Mouse (Mus musculus) layer of hippocampus, adult 9-10 months (tissue): ENCODE data around the gene Eef2kmt.
"Not testable (repeated sequence)": the region's sequence is repeated elsewhere in the genome, so short reads cannot be mapped to it uniquely, and the experiment has no call there.

ENCODE experiments used
- DNase-seq: peaks from one replicate; pipeline ENCODE4 v3.0.0; 2022; ENCODE audit warnings: low spot score

The Eef2kmt gene

DNA sequence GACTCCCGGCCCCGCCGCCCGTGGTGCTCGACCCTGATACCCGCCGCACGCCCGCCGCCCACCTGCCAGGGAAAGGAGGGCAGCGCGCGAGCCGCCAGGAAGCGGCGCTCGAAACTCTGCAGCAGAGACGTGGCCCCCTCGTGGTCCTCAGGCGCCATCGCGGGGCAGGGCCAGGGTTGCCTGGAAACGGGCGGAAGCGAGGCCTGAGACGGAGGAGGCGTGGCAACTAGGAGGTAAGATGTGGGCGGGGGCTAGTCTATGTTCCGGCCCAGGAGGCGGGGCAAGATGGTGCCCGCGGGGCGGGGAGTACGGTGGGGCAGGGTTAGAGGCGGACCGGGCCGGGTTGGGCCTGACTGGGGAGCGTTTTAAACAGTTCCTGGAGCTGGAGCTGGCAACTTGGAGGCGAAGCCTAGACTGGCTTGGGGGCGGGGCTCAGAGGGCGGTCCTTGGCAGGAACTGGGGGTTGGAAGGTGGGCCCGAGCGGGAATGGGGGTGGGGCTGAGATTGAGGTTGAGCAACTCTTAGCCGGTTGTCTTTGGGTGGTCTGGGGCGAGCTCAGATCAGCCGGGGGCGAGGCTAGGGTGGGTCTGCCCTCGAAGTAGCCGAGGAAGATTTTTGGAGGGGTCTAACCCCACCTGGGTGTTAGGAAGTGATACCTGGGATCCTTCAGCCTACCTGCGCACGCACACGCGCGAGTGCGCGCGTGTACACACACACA, at the start of gene Eef2kmt:
Eef2kmt (minus strand) TSS at position 205 of the 718 bp plus-strand sequence.
- peak; percentile 96 for DNase-seq

GRCm38 (mm10) chr16:5295238-5295637, 39.5 kb upstream of the Eef2kmt start:
- DNase-seq: no peak

- no peak for DNase-seq
These were observed 29.6 kb upstream of the Eef2kmt start for GRCm38 (mm10) chr16:5285376-5285775.

GRCm38 (mm10) chr16:5282686-5283085, 26.9 kb upstream of the Eef2kmt start:
- no peak for DNase-seq

DNA sequence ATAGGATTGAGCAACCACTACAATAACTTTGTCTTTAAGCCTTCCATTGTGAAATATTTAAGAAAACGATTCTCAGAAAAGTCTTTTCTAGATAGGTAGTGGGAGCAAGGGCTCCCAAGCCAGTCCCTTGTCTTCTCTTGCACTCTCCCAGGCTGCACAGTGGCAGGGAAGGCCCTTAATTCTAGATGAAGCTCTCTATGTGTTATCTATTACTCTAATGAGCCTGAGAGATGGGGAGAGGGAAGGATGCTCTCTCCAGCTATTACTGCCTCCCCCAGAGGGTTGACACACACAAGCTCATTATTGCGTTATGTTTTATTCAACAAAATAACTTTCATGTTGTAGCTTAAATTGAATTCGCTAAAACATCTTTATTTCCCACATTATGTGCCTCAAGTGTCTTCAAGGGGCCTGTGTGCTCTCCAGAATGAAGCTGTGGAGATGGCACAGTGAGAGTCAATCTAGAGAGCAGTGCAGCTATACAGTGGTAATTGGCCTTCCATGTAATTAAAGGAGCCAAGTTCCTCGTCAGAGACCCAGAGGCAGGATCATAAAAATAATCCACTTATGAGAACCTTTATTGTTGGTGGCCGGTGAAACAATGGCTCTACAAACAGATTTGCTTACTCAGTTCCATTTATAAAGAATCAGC, 23.9 kb upstream of the Eef2kmt start:
- DNase-seq: no peak

DNA sequence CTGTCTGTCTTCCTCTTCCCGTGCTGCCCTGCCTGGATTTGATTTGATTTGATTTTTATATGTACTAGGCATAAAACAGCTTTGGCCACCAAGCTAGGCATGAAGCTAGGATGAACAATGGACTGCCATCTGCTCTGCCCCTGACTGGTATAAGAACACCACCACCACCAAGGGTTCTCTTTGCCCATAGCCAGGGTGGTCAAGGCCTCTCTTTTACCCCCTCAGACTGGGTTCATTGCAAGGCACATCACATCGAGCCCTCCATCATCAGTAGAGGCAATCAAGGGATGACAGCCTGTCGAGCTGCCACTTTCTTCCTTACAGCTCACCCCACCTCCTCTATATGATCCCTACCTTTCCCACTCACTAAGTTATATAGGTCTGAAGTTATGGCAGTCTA, 16.6 kb upstream of the Eef2kmt start:
- no peak for DNase-seq

DNA sequence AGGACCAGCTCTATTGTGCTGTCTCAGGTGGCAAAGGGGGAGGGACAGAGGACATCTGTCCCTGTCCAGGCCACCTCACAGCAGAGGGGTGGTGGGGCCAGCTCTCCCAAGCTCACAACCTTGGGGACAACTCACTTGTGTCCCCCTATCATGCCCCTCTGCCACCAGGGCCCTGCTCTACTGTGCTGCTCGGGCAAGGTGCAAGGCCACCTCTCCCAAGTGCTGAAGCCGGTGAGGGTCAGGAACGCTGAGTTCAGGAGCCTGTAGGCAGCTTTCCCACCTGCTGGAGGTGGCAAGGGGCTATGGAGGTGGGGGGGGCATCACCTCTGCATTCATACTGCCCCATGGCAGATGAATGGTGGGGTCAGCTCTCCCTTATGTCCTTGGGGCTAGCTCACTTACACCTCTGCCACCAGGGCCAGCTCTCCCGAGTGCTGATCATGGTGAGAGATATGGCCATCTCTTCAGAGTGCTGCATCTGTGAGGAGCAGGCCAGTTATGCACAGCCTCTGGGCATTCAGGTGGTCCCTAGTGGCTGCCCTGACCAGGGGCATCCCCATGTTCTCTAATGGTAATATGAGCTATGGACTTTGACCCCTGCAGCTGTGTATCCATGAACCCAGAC, 15.7 kb upstream of the Eef2kmt start:
- no peak for DNase-seq

DNA sequence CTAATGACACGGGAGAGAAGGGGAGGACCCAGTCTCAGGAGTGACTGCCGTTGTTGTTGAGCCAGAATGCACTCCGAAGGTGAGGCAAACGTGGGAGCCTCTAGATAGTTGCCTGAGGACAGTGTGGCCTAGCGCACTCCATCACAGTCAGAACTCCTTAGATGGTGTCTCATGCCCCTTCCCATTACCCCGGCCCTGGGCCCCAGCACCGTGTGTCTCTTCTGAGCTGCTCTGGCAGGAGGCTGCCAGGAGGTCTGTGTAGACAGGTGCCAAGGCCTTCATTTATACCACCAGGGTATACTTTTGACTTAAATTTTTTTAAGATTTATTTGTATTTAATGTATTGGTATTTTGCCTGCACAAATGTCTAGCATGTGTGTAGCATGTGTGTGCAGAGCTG, 8.1 kb upstream of the Eef2kmt start:
- no peak for DNase-seq

- DNase-seq: no peak
These were observed 7.4 kb upstream of the Eef2kmt start for GRCm38 (mm10) chr16:5263156-5263555.

- DNase-seq: no peak
These were observed 572 bp downstream of the Eef2kmt start for GRCm38 (mm10) chr16:5255081-5255740.

DNA sequence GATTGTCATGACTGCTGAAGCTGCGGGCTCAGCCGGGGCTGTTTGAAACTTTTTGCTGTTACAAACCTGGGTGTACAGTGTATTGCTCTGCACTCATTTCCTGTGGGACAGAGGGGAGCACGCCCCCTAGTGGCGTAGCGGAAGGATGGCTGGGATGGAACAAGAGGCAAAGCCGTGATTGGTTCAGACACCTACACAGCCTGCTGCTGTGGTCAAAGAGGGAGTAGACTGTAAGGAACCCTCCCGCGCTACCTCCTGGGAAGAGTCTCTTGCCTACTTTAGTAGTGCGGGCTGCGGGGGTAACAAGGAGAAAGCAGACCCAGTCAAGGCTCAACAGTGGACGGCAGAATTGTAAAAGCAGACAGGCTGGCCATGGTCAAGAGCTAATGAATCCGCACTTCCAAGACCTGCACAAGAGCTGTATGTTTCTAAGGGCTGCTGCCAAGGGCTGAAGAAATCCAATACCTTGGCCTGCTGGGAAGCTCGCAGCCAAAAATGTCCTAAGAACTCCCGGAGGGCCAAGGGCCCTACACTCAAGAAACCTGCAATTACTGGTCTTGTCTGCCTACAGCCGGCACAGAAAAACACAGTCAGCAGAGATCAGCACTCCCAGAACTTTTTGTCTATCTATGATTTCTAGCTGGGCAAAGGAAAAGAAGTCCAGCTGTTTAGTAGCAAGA, 1.3 kb downstream of the Eef2kmt start:
- peak; percentile 38 for DNase-seq

GRCm38 (mm10) chr16:5252260-5252659, 3.5 kb downstream of the Eef2kmt start:
- DNase-seq: no peak

- no peak for DNase-seq
These were observed 4.9 kb downstream of the Eef2kmt start for GRCm38 (mm10) chr16:5250891-5251290.

DNA sequence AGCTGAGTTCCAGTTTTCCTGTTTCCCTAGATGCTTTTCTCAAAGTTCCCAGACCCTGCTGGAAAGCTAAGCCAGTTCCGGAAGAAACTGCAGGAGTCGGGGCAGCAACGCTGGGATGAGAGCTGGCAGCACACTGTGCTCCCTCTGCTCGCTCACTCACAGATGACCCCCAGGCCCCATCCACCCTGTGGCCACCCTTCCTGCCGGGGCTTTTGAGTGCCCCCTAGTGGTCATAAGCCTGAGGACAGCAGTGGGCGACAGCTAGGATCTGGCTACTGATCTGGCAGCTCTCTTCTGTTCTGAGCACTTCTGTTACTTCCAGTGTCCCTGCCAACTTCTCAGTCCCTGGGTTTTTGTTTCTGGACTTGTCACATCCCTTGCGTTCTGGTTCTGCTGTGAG, 11.4 kb downstream of the Eef2kmt start:
- no peak for DNase-seq

- DNase-seq: no peak
These were observed 12.9 kb downstream of the Eef2kmt start for GRCm38 (mm10) chr16:5242882-5243281.

GRCm38 (mm10) chr16:5242355-5242754, 13.4 kb downstream of the Eef2kmt start:
- DNase-seq: no peak

DNA sequence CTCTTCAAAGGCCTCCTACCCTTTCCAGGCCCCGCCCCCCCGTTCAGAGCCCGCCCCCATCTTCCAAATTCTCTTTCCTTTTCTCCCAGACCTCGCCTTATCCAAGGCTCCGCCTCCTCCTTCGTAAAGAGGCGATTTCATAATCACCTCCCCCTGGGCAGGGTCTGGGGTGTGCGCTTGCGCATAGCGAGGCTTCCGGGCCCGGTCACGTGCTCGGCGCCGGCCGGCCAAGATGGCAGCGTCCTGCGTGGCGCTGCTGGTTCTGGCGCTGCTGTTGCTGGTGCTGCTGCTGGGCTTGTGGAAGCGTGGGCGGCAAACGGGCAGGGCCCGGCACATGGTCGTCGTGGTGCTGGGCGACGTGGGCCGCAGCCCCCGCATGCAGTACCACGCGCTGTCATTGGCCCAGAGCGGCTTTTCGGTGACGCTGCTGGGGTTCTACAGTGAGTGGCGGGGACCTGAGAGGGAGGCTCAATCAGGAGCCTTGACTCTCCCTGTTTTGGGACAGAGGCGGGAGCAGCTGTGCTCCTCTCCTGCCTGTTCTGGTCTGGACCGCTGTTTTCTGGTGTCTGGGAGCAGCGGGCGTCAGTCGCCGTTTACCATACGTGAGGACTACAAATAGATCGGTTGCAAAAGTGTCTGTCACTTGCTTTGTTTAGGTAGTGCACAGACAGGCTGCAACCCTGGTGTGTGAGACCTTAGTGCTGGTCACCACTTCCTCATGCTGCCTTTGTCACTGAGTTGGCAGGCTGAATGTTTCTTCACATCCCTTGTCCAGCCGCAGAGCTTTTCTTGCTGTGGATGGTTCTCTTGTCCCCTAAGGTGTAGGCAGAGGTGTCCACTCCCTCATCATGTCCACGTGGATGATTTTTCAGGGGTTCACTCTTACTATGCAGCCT, 22.1 kb downstream of the Eef2kmt start, which contains the start of gene Alg1:
Alg1 (plus strand) TSS at position 204 of the 896 bp plus-strand sequence.
- peak; percentile 72 for DNase-seq

DNA sequence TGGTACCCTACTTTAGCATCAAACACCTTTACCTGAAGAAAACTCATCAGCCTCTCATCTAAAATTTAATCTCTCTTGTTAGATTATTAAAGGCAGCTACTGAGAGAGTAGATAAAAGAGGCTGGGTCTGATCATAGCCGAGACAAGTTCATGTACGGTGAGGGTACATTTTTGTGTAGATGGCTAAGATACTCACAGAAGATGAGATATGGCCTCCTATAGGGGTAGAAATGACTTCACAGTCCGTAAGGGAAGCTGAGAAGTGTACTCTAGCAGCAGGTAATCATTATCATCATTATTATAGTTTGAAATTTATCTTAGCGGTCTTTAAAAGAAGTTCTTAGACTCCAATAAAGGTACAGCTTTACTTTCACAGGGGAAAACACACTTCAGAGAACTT, 22.8 kb downstream of the Eef2kmt start:
- DNase-seq: no peak

- not testable (repeated sequence) for DNase-seq
These were observed 27.7 kb downstream of the Eef2kmt start for GRCm38 (mm10) chr16:5228103-5228502.

GRCm38 (mm10) chr16:5227501-5227900, 28.3 kb downstream of the Eef2kmt start:
- DNase-seq: not testable (repeated sequence)

DNA sequence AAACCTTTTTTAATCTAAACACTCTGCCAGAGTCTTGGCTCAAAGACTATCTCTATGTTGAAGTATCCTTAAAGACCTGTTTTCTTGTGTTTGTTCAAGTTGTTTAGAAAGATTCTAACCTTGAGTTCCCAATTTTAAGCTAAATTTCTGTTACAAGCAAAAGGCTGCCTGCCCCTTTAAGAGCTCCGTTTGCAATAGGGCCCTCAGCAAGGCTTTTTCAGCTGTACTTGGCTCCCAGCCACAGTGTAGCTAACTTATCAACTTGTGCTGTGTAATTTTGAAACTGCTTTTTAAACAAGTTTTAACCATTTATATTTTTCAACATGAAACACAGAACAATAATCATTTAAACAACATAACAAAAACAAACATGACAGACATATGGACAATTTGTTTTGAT, 29.2 kb downstream of the Eef2kmt start:
- DNase-seq: not testable (repeated sequence)
